Comparison of ENCODE assay signal across 30 mouse cellular contexts in genomic region chr2:20537785-20538184, GRCm38 (mm10).
A peak's percentile ranks its signal among the peaks of the same experiment; 100 is the strongest.
DNase-seq lines count a peak whose midpoint lies in the region; ATAC-seq lines count a peak whose summit lies in the region.
"Had no signal": no experiment of that assay in that cellular context is flagged by ENCODE, and none has a peak within 500 bp of the region (broad histone marks: within the 10 kb centered on the region; RNA-seq: fewer than 3 reads in every experiment).

No protein-coding gene starts in this region.

- no peak overlapping the region for H3K9ac ChIP-seq in forebrain, embryonic 15.5 days (replicated peaks)
- no peak overlapping the region for H3K9ac ChIP-seq in forebrain, embryonic 11.5 days (ENCODE audit: low read length)
- H3K9ac ChIP-seq in hindbrain, embryonic 12.5 days: no peak overlapping the region
- H3K9ac ChIP-seq: embryonic facial prominence, embryonic 13.5 days; hindbrain, embryonic 14.5 days had no signal

- ATAC-seq in forebrain, embryonic 15.5 days (replicated peaks): no peak
- ATAC-seq in forebrain, embryonic 11.5 days (replicated peaks; ENCODE audit: low FRiP score): no peak
- peak; percentile 72; the same call in 1 of the 2 replicates for ATAC-seq in frontal cortex, adult (ENCODE audit: low TSS enrichment)
- no peak for ATAC-seq in hindbrain, embryonic 12.5 days (ENCODE audit: low FRiP score)
- ATAC-seq: hindbrain, postnatal 0 days; inflammation-experienced regulatory T-cells, adult 6 months; intestine, embryonic 16.5 days; Patski had no signal

- 0 out of 2 replicates have a peak overlapping the region, but pooled peaks have one; percentile 15 for H3K27ac ChIP-seq in forebrain, embryonic 15.5 days (replicated peaks)
- no peak overlapping the region for H3K27ac ChIP-seq in forebrain, embryonic 11.5 days (ENCODE audit: low read depth, low read length)
- no peak overlapping the region for H3K27ac ChIP-seq in hindbrain, embryonic 12.5 days
- H3K27ac ChIP-seq: embryonic facial prominence, embryonic 10.5 days; embryonic facial prominence, embryonic 13.5 days; hindbrain, embryonic 10.5 days; hindbrain, embryonic 14.5 days; hindbrain, postnatal 0 days had no signal

- H3K9me3 ChIP-seq in forebrain, embryonic 15.5 days: no peaks in the 10 kb centered on the region
- no peaks in the 10 kb centered on the region for H3K9me3 ChIP-seq in forebrain, embryonic 11.5 days (ENCODE audit: control insufficient read depth, low read length)
- no peaks in the 10 kb centered on the region for H3K9me3 ChIP-seq in hindbrain, embryonic 12.5 days (replicated peaks)
- H3K9me3 ChIP-seq: embryonic facial prominence, embryonic 10.5 days; embryonic facial prominence, embryonic 13.5 days; G1E; hindbrain, embryonic 10.5 days had no signal

- H3K4me2 ChIP-seq in forebrain, embryonic 15.5 days (replicated peaks): no peak overlapping the region
- no peak overlapping the region for H3K4me2 ChIP-seq in forebrain, embryonic 11.5 days (ENCODE audit: low read depth, low read length, severe bottlenecking)
- no peak overlapping the region for H3K4me2 ChIP-seq in hindbrain, embryonic 12.5 days (replicated peaks)
- H3K4me2 ChIP-seq: embryonic facial prominence, embryonic 13.5 days; heart, embryonic 11.5 days; hindbrain, embryonic 14.5 days had no signal

- no peaks in the 10 kb centered on the region for H3K27me3 ChIP-seq in forebrain, embryonic 15.5 days
- no peaks in the 10 kb centered on the region for H3K27me3 ChIP-seq in forebrain, embryonic 11.5 days (ENCODE audit: control insufficient read depth, insufficient read depth, low read length)
- no peaks in the 10 kb centered on the region for H3K27me3 ChIP-seq in hindbrain, embryonic 12.5 days
- H3K27me3 ChIP-seq: CH12.LX; embryonic facial prominence, embryonic 13.5 days; Patski had no signal

- no peaks in the 10 kb centered on the region for H3K36me3 ChIP-seq in forebrain, embryonic 15.5 days
- no peaks in the 10 kb centered on the region for H3K36me3 ChIP-seq in forebrain, embryonic 11.5 days (ENCODE audit: control insufficient read depth, insufficient read depth, low read length)
- H3K36me3 ChIP-seq in hindbrain, embryonic 12.5 days: no peaks in the 10 kb centered on the region
- H3K36me3 ChIP-seq: embryonic facial prominence, embryonic 13.5 days; G1E had no signal

- H3K4me1 ChIP-seq in forebrain, embryonic 15.5 days: peaks cover 8% of the 10 kb centered on the region
- no peaks in the 10 kb centered on the region for H3K4me1 ChIP-seq in forebrain, embryonic 11.5 days (replicated peaks; ENCODE audit: control insufficient read depth, insufficient read depth, low read length)
- no peaks in the 10 kb centered on the region for H3K4me1 ChIP-seq in hindbrain, embryonic 12.5 days
- H3K4me1 ChIP-seq: embryonic facial prominence, embryonic 10.5 days; embryonic facial prominence, embryonic 13.5 days had no signal

- no peak overlapping the region for H3K4me3 ChIP-seq in forebrain, embryonic 15.5 days
- H3K4me3 ChIP-seq in forebrain, embryonic 11.5 days (ENCODE audit: low read depth, low read length): no peak overlapping the region
- H3K4me3 ChIP-seq in hindbrain, embryonic 12.5 days: no peak overlapping the region
- H3K4me3 ChIP-seq: embryonic facial prominence, embryonic 10.5 days; embryonic facial prominence, embryonic 13.5 days; erythroblast, embryonic 14.5 days; hindbrain, embryonic 10.5 days had no signal

- 31% methylated on average over 6 of the region's 6 CpGs for WGBS in forebrain, embryonic 15.5 days
- WGBS in forebrain, embryonic 11.5 days: 64% methylated on average over 6 of the region's 6 CpGs
- WGBS in hindbrain, embryonic 12.5 days: 68% methylated on average over 6 of the region's 6 CpGs

- DNase-seq in forebrain, embryonic 11.5 days (ENCODE audit: low spot score): no peak
- no peak for DNase-seq in frontal cortex, adult 2 months (ENCODE audit: extremely low spot score in 1 of 2, low spot score in 1 of 2)
- DNase-seq in brain, adult 2 months (ENCODE audit: low read depth, low spot score): peak; percentile 24
- DNase-seq: adrenal gland, postnatal 10 days; adrenal gland, postnatal 36 days; B cell, adult 2 months; cerebellum, adult 11-12 months; cerebellum, adult 8-10 months; cerebellum, postnatal 10 days; cerebellum, postnatal 36 days; embryo, embryonic 11 days; gastrocnemius, postnatal 10 days; gastrocnemius, postnatal 36 days; kidney, adult 18-20 months; kidney, adult 9 months had no signal
